Mouse (Mus musculus) left cerebral cortex, adult 2 months (tissue): ENCODE results near the gene Nsmce3. TPM values are rescaled to one million over a fixed set of nuclear protein-coding genes. Genes with fewer than 3 reads are reported as not detected.

Source experiments
- DNase-seq, 2 experiments: peaks; one replicate each; pipeline ENCODE4 v3.0.0; 2021 to 2022; ENCODE audit warnings: low spot score in 2 of 2, mixed read lengths in 1 of 2; ENCODE audit errors: extremely low spot score in 1 of 2
- H3K27ac ChIP-seq: fragments of 200-600 bp; 2 replicates; pipeline ENCODE4 v1.8.1; 2022
- H3K4me3 ChIP-seq: fragments of 200-600 bp; 2 replicates; pipeline ENCODE4 v1.8.1; 2022
- CTCF ChIP-seq: fragments of 200-600 bp; IDR thresholded peaks from 2 replicates; pipeline ENCODE4 v1.8.1; 2022; ENCODE audit warnings: antibody characterized with exemption, mild to moderate bottlenecking, moderate library complexity
- intact Hi-C: fragments of 180-260 bp; cut with DNase I; formaldehyde crosslinking; loops from one replicate; pipeline ENCODE4 v1.15.1; 2025
- total RNA-seq, 2 experiments: library from RNA; stranded (reverse); gene quantifications; 2 replicates each; pipeline ENCODE4 v1.2.3; 2021

Gene Nsmce3
- total RNA-seq, 2 experiments from 2014 or later: 12.2 to 13.1 TPM

- no peak for TF ChIP-seq CTCF
- Histone ChIP-seq H3K4me3 (no peak overlapping the region), H3K27ac (no peak overlapping the region)
- intact Hi-C loops: no loop called here
- DNase-seq: no peak
Observed at GRCm38 (mm10) chr7:64819683-64820082, 53.1 kb downstream of the Nsmce3 start.
